Mouse (Mus musculus): ENCODE results near the gene Btbd35f1. TPM values are rescaled to one million over a fixed set of nuclear protein-coding genes. Genes with fewer than 3 reads are reported as not detected.
"Not testable (repeated sequence)": the region's sequence is repeated elsewhere in the genome, so short reads cannot be mapped to it uniquely, and the experiment has no call there.

The Btbd35f1 gene
- not detected for total RNA-seq (2021)
- long read RNA-seq, experiment 1 = 0 reads
- long read RNA-seq, experiment 2 = 0 reads

- intact Hi-C loops (cut with DNase I); H3K27ac ChIP-seq; H3K4me3 ChIP-seq; DNase-seq: not testable (repeated sequence)
Measured at GRCm38 (mm10) chrX:32559755-32560154, at the start of gene Btbd35f1. Gene Btbd35f1, plus strand, starts transcription at chrX:32560055.

GRCm38 (mm10) chrX:32590878-32591542, 31.2 kb downstream of the Btbd35f1 start:
- intact Hi-C loops (cut with DNase I); DNase-seq: not testable (repeated sequence)

GRCm38 (mm10) chrX:32601008-32601407, 41.2 kb downstream of the Btbd35f1 start:
- intact Hi-C loops (cut with DNase I); DNase-seq; H3K4me3 ChIP-seq; H3K27ac ChIP-seq: not testable (repeated sequence)

More at GRCm38 (mm10) chrX:32590878-32591542, 31.2 kb downstream of the Btbd35f1 start:
- H3K4me3 ChIP-seq, H3K27ac ChIP-seq: not testable (repeated sequence)

GRCm38 (mm10) chrX:32601425-32601824, 41.6 kb downstream of the Btbd35f1 start:
- intact Hi-C loops (cut with DNase I); H3K27ac ChIP-seq; DNase-seq; H3K4me3 ChIP-seq: not testable (repeated sequence)

Other genes starting within 250 kb of the Btbd35f1 start
- gene Gm5926, start 90.7 kb downstream of the Btbd35f1 start, total RNA-seq (2021) = not detected
- not detected for gene Btbd35f21, start 166.1 kb downstream of the Btbd35f1 start, total RNA-seq (2021)